Mouse (Mus musculus) megakaryocyte, embryonic 14.5 days (primary cell): ENCODE results near the gene Plcb4.

ENCODE experiments used
- FLI1 ChIP-seq: IDR thresholded peaks from 2 replicates; pipeline ENCODE4 v1.6.1; 2012; ENCODE audit warnings: low read length, inconsistent platforms, mixed read lengths
- GATA1 ChIP-seq: IDR thresholded peaks from 3 replicates; pipeline ENCODE4 v1.6.1; 2012; ENCODE audit warnings: mixed read lengths, low read length, inconsistent platforms, borderline replicate concordance

DNA sequence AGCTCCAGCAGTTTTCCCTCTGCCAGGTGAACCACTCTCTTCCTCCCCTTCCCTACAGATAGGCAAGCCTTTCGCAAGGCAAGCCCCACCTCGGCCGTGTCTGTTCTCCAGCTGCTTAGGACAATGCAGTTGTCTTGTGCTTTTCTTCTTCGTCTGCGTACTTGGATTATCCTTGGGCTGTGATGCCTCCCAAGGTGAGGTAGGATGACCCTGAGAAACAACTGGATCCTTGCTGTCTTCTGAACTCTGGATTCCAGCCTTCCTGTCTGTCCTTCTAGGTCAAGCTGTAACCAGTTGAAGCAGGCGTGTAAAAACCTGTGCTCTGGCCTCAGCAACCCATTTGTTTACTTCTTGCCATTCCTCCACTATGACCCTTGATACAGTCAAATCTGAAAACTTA is 122.6 kb downstream of the Plcb4 start:
- TF ChIP-seq FLI1 (no peak), GATA1 (no peak)
